Mouse (Mus musculus) intestine, embryonic 15.5 days (tissue): ENCODE measurements at regions not wholly inside any gene's neighbourhood (a gene's known extent, or its start where the extent isn't known, plus 50 kb on each side); places are given as distances from the start of the nearest gene placed in this dataset.

Experiments
- ATAC-seq: fragments of 200-750 bp; cut with Nextera tagmentation; 2 replicates; pipeline ENCODE4 v1.8.0; 2017; ENCODE audit warnings: moderate TSS enrichment, moderate library complexity
- H3K27ac ChIP-seq: fragments of 300-500 bp; sonication (generic); 2 replicates; pipeline ENCODE4 v1.5.1; 2015; ENCODE audit warnings: mild to moderate bottlenecking, inconsistent platforms
- H3K27me3 ChIP-seq: fragments of 300-500 bp; sonication (generic); replicated peaks from 2 replicates; pipeline ENCODE4 v1.6.1; 2015; ENCODE audit warnings: inconsistent platforms
- H3K36me3 ChIP-seq: fragments of 300-500 bp; sonication (generic); 2 replicates; pipeline ENCODE4 v1.6.1; 2015; ENCODE audit warnings: inconsistent platforms
- H3K4me1 ChIP-seq: fragments of 300-500 bp; sonication (generic); replicated peaks from 2 replicates; pipeline ENCODE4 v1.6.1; 2015; ENCODE audit warnings: inconsistent platforms
- H3K4me2 ChIP-seq: fragments of 300-500 bp; sonication (generic); replicated peaks from 2 replicates; pipeline ENCODE4 v1.6.1; 2015; ENCODE audit warnings: mild to moderate bottlenecking, inconsistent platforms
- H3K4me3 ChIP-seq: fragments of 300-500 bp; sonication (generic); replicated peaks from 2 replicates; pipeline ENCODE4 v1.5.1; 2015; ENCODE audit warnings: inconsistent platforms
- H3K9ac ChIP-seq: fragments of 300-500 bp; sonication (generic); 2 replicates; pipeline ENCODE4 v1.6.1; 2015; ENCODE audit warnings: inconsistent platforms
- H3K9me3 ChIP-seq: fragments of 300-500 bp; sonication (generic); 2 replicates; pipeline ENCODE4 v1.6.1; 2016; ENCODE audit warnings: inconsistent platforms
- WGBS: fragments of 180-500 bp; shearing (Covaris S2); methylation state at CpG from one replicate; pipeline ENCODE4 v1.1.7; 2015; 5-methylcytosine and 5-hydroxymethylcytosine counted together

DNA sequence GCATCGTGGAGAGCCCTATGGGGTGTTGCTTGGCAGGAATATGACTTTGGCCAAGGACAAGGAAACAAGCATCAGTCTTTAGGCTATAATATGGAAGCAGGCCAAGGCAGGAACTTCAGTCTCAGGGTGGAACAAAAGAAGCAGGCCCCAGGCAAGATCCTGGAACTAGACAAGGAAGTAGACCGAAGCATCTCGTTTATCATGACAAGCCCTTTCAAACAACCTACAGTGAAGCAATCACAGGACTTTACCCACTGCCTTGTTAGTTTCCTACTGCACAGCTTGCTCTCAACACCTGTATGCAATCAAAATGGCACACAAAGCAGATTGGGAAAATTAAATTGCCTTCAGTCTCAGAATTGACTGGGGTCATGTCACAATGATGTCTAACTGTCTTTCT is 163.2 kb upstream of the Gulp1 start:
- ATAC-seq = 0 out of 2 replicates have a peak, but pooled peaks have one; percentile 51
- no peak overlapping the region for H3K4me3 ChIP-seq
- 59% methylated on average over 3 of the region's 3 CpGs for WGBS
- no peaks in the 10 kb centered on the region for H3K9me3 ChIP-seq
- no peaks in the 10 kb centered on the region for H3K36me3 ChIP-seq
- H3K4me2 ChIP-seq = no peak overlapping the region
- no peak overlapping the region for H3K27ac ChIP-seq
- no peaks in the 10 kb centered on the region for H3K4me1 ChIP-seq
- no peak overlapping the region for H3K9ac ChIP-seq
- H3K27me3 ChIP-seq = no peaks in the 10 kb centered on the region

DNA sequence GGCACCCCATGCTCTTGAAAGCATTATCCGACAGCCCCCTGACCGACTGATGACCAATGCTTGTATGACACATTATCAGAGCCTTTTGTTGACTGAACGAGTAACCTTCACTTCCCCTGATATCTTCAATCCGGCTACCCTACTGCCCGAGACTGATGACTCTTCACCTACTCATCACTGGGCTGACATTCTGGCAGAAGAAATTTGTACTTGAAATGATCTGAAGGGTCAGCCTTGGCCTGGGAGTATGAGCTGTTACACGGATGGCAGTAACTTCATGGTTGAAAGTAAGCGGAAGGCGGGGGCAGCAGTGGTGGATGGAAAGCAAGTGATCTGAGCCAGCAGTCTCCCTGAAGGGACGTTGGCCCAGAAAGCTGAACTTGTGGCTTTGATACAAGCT is 159.2 kb upstream of the Gulp1 start:
- Histone ChIP-seq H3K4me2 (no peak overlapping the region), H3K4me1 (no peaks in the 10 kb centered on the region)
- WGBS = 86% methylated on average over 9 of the region's 9 CpGs

DNA sequence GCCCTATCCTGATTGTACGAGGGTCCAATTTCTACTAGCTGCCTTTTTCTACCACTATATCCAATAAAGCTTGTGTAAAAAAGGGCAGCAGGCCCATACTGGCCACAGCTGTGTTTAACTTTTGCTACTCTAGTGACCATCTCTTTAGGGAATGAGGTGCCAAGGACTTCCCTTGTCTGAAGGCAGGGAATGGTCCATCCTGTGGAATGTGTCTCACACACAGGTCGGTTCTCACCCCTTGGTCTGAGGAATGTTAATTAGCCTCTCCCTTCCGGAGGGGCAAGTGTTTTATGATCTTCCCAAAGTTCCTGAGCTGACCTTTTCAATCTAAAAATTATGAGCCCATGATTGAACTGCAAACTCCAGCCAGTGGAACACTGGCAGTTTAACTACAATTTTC is 155.8 kb upstream of the Gulp1 start:
- ATAC-seq = no peak

More for the DNA sequence above, 159.2 kb upstream of the Gulp1 start:
- Histone ChIP-seq H3K27me3 (no peaks in the 10 kb centered on the region), H3K27ac (no peak overlapping the region), H3K9ac (no peak overlapping the region), H3K36me3 (no peaks in the 10 kb centered on the region), H3K9me3 (no peaks in the 10 kb centered on the region), H3K4me3 (no peak overlapping the region)
- ATAC-seq = no peak

DNA sequence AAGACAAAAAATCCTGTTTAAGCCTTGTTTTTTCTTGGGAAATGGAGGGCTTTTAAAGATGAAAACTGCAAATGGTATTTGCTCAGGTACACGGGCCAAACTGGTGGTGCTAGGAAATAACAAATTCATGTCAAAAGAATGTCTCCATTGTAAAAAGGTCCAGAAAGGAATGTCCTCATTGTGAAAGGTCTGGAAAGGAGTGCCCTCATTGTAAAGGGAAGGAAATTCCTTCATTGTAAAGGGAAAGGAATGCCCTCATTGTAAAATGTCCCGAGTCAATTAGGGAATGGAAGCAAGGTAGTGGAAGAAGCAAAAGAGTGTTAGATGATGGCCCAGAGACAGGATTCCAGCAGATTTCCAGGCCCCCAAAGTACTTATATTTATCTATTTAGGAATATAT is 153.2 kb upstream of the Gulp1 start:
- no peak overlapping the region for H3K27ac ChIP-seq
- H3K4me3 ChIP-seq = no peak overlapping the region
- H3K9me3 ChIP-seq = no peaks in the 10 kb centered on the region
- no peaks in the 10 kb centered on the region for H3K36me3 ChIP-seq
- no peak for ATAC-seq
- H3K4me2 ChIP-seq = no peak overlapping the region
- no peak overlapping the region for H3K9ac ChIP-seq
- H3K27me3 ChIP-seq = no peaks in the 10 kb centered on the region
- WGBS = 58% methylated on average over 2 of the region's 2 CpGs
- no peaks in the 10 kb centered on the region for H3K4me1 ChIP-seq

More for the DNA sequence above, 155.8 kb upstream of the Gulp1 start:
- Histone ChIP-seq H3K4me3 (no peak overlapping the region), H3K4me2 (no peak overlapping the region), H3K4me1 (no peaks in the 10 kb centered on the region), H3K36me3 (no peaks in the 10 kb centered on the region), H3K27me3 (no peaks in the 10 kb centered on the region), H3K9me3 (no peaks in the 10 kb centered on the region), H3K9ac (no peak overlapping the region), H3K27ac (no peak overlapping the region)
- WGBS = 20% methylated on average over 3 of the region's 3 CpGs

DNA sequence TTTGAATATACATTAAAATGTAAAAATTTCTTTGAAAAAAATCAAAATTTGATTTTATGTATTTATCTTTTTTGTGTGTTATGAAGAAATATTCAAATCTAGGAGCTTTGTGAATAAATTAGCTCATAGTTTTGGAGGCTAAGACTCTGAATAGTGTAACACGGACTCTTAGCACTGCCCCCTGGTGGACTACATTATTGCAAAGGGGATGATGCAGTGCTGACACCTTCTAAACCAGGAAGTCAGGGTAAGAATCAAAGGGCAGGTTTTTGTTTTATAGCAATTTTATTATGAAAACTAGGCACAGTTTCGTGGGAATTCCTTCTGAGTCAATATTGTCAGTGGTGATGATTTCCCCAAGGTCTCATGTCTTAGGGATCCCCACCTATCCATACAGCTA is 113.5 kb upstream of the Gulp1 start:
- Histone ChIP-seq H3K4me2 (no peak overlapping the region), H3K4me1 (no peaks in the 10 kb centered on the region), H3K27me3 (no peaks in the 10 kb centered on the region), H3K27ac (no peak overlapping the region), H3K9me3 (no peaks in the 10 kb centered on the region), H3K4me3 (no peak overlapping the region), H3K9ac (no peak overlapping the region), H3K36me3 (no peaks in the 10 kb centered on the region)
- no peak for ATAC-seq
- 79% methylated on average over 2 of the region's 2 CpGs for WGBS
